ENCODE assay signal across 8 mouse cellular contexts in genomic region chr6:71270301-71271056, GRCm38 (mm10). TPM values are rescaled to one million over a fixed set of nuclear protein-coding genes. Genes with fewer than 3 reads are reported as not detected.
A peak's percentile ranks its signal among the peaks of the same experiment; 100 is the strongest.
DNase-seq lines count a peak whose midpoint lies in the region; ATAC-seq and TF ChIP-seq lines count a peak whose summit lies in the region.

No protein-coding gene starts in this region.

- peak overlapping the region; percentile 87 for H3K4me2 ChIP-seq in heart, embryonic 12.5 days
- peak overlapping the region; percentile 84 for H3K4me2 ChIP-seq in kidney, embryonic 16.5 days (replicated peaks; ENCODE audit: low read depth, low read length)
- peak overlapping the region; percentile 75 for H3K4me2 ChIP-seq in liver, postnatal 0 days (ENCODE audit: low read depth, low read length)
- H3K4me2 ChIP-seq in neural tube, embryonic 13.5 days: peak overlapping the region; percentile 72

- 17% methylated on average over 13 of the region's 14 CpGs for WGBS in heart, embryonic 12.5 days
- 20% methylated on average over 13 of the region's 14 CpGs for WGBS in kidney, embryonic 16.5 days
- 18% methylated on average over 13 of the region's 14 CpGs for WGBS in liver, postnatal 0 days (ENCODE audit: insufficient replicate concordance)
- 21% methylated on average over 14 of the region's 14 CpGs for WGBS in neural tube, embryonic 13.5 days

- TF ChIP-seq EP300 in liver, postnatal 0 days (IDR thresholded peaks at IDR 0.05; ENCODE audit: low read depth): no peak

- peak; percentile 53 to 79 for DNase-seq in adrenal gland, adult (ENCODE audit: inconsistent age in 2 of 2, low spot score in 1 of 2)
- DNase-seq in embryo, embryonic 10.5 days (ENCODE audit: low spot score): peak; percentile 77
- peak; percentile 73 for DNase-seq in liver, postnatal 0 days
- peak; percentile 34 for DNase-seq in thymus, postnatal 25 days

- peaks cover 25% of the 10 kb centered on the region for H3K79me2 ChIP-seq in C2C12 (ENCODE audit: control insufficient read depth, insufficient read depth)

- H3K27me3 ChIP-seq in C2C12 (ENCODE audit: control insufficient read depth, insufficient read depth, insufficient read length): no peaks in the 10 kb centered on the region
- no peaks in the 10 kb centered on the region for H3K27me3 ChIP-seq in heart, embryonic 12.5 days (replicated peaks)
- no peaks in the 10 kb centered on the region for H3K27me3 ChIP-seq in kidney, embryonic 16.5 days (ENCODE audit: insufficient read depth, low read length)
- H3K27me3 ChIP-seq in liver, postnatal 0 days (ENCODE audit: insufficient read depth, low read length): no peaks in the 10 kb centered on the region
- no peaks in the 10 kb centered on the region for H3K27me3 ChIP-seq in neural tube, embryonic 13.5 days

- H3K36me3 ChIP-seq in C2C12 (ENCODE audit: control insufficient read depth, insufficient read depth): no peaks in the 10 kb centered on the region
- H3K36me3 ChIP-seq in heart, embryonic 12.5 days: no peaks in the 10 kb centered on the region
- no peaks in the 10 kb centered on the region for H3K36me3 ChIP-seq in kidney, embryonic 16.5 days (ENCODE audit: insufficient read depth, low read length)
- no peaks in the 10 kb centered on the region for H3K36me3 ChIP-seq in liver, postnatal 0 days (replicated peaks; ENCODE audit: insufficient read depth, low read length)
- no peaks in the 10 kb centered on the region for H3K36me3 ChIP-seq in neural tube, embryonic 13.5 days

- TF ChIP-seq CTCF in C2C12 (IDR thresholded peaks at IDR 0.05; ENCODE audit: control insufficient read depth, insufficient read depth, insufficient read length): no peak
- no peak for TF ChIP-seq CTCF in liver, postnatal 0 days (IDR thresholded peaks at IDR 0.05; ENCODE audit: low read depth)

- peaks cover 27% of the 10 kb centered on the region for H3K4me1 ChIP-seq in heart, embryonic 12.5 days (replicated peaks)
- H3K4me1 ChIP-seq in kidney, embryonic 16.5 days (ENCODE audit: insufficient read depth, low read length): peaks cover 20% of the 10 kb centered on the region
- H3K4me1 ChIP-seq in liver, postnatal 0 days (ENCODE audit: insufficient read depth): peaks cover 28% of the 10 kb centered on the region
- peaks cover 18% of the 10 kb centered on the region for H3K4me1 ChIP-seq in neural tube, embryonic 13.5 days (replicated peaks)

- peak overlapping the region; percentile 98 for H3K27ac ChIP-seq in heart, embryonic 12.5 days (ENCODE audit: poor library complexity, severe bottlenecking)
- H3K27ac ChIP-seq in kidney, embryonic 16.5 days (ENCODE audit: low read length): peak overlapping the region; percentile 94
- H3K27ac ChIP-seq in liver, postnatal 0 days (ENCODE audit: low read depth): peak overlapping the region; percentile 98
- peak overlapping the region; percentile 97 for H3K27ac ChIP-seq in neural tube, embryonic 13.5 days (replicated peaks)

- H3ac ChIP-seq in C2C12 (ENCODE audit: control insufficient read depth, insufficient read length, low read depth): peak overlapping the region; percentile 6

- ATAC-seq in heart, embryonic 12.5 days (ENCODE audit: insufficient number of reproducible peaks, low FRiP score): peak; percentile 69
- peak; percentile 50 for ATAC-seq in kidney, embryonic 16.5 days (ENCODE audit: low FRiP score, low TSS enrichment)
- ATAC-seq in liver, postnatal 0 days: peak; percentile 46
- ATAC-seq in neural tube, embryonic 13.5 days (ENCODE audit: low read depth): peak; percentile 44

- no peak overlapping the region for H3K4me3 ChIP-seq in C2C12 (ENCODE audit: insufficient read depth, poor library complexity, severe bottlenecking)
- H3K4me3 ChIP-seq in heart, embryonic 12.5 days: peak overlapping the region; percentile 87
- H3K4me3 ChIP-seq in kidney, embryonic 16.5 days (ENCODE audit: low read length): peak overlapping the region; percentile 96
- H3K4me3 ChIP-seq in liver, postnatal 0 days (ENCODE audit: low read depth, low read length): peak overlapping the region; percentile 89
- peak overlapping the region; percentile 91 for H3K4me3 ChIP-seq in neural tube, embryonic 13.5 days

- H3K9me3 ChIP-seq in heart, embryonic 12.5 days (replicated peaks): no peaks in the 10 kb centered on the region
- H3K9me3 ChIP-seq in kidney, embryonic 16.5 days (ENCODE audit: low read length): no peaks in the 10 kb centered on the region
- no peaks in the 10 kb centered on the region for H3K9me3 ChIP-seq in liver, postnatal 0 days (ENCODE audit: low read length)
- no peaks in the 10 kb centered on the region for H3K9me3 ChIP-seq in neural tube, embryonic 13.5 days

- H3K79me3 ChIP-seq in C2C12 (ENCODE audit: low read depth): peaks cover 10% of the 10 kb centered on the region

- peak overlapping the region; percentile 61 for H3K9ac ChIP-seq in heart, embryonic 12.5 days
- peak overlapping the region; percentile 70 for H3K9ac ChIP-seq in kidney, embryonic 16.5 days (replicated peaks; ENCODE audit: low read length)
- H3K9ac ChIP-seq in liver, postnatal 0 days (replicated peaks): peak overlapping the region; percentile 60
- H3K9ac ChIP-seq in neural tube, embryonic 13.5 days: peak overlapping the region; percentile 65

TF ChIP-seq in C2C12, 6 proteins besides CTCF, POLR2A, EP300 and RAD21:
- no peak for TF ChIP-seq MYOD1 (IDR thresholded peaks at IDR 0.05; ENCODE audit: control insufficient read depth, insufficient read length, low read depth)
- no peak for TF ChIP-seq FOSL1 (IDR thresholded peaks at IDR 0.05; ENCODE audit: insufficient read depth, low read length, poor library complexity, severe bottlenecking)
- TF ChIP-seq MAX (IDR thresholded peaks at IDR 0.05): no peak
- no peak for TF ChIP-seq USF1 (IDR thresholded peaks at IDR 0.05; ENCODE audit: low read depth)
- no peak for TF ChIP-seq MYOG (IDR thresholded peaks at IDR 0.05; ENCODE audit: control insufficient read depth, extremely low read depth, insufficient read length)
- TF ChIP-seq CEBPB (IDR thresholded peaks at IDR 0.05; ENCODE audit: low read depth): no peak

RNA-seq across cellular contexts. Expression of gene Krcc1, which starts 1.0 kb away (rescaled TPM):
- 11.5 TPM for polyA plus RNA-seq in C2C12 (2012; fragmentation: generic; extraction: Trizol)
- polyA plus RNA-seq in heart, embryonic 12.5 days (2016; fragmentation: Nextera tagmentation; extraction: Ambion mirVana): 54.6 and 59.1 TPM in 2 replicates
- 52.9 and 58.4 TPM in 2 replicates for polyA plus RNA-seq in kidney, embryonic 16.5 days (2015; fragmentation: Nextera tagmentation; extraction: Ambion mirVana)
- 47.0 and 49.2 TPM in 2 replicates for polyA plus RNA-seq in liver, postnatal 0 days (2015; fragmentation: Nextera tagmentation; extraction: Ambion mirVana)
- polyA plus RNA-seq in neural tube, embryonic 13.5 days (2015; fragmentation: Nextera tagmentation; extraction: Ambion mirVana): 24.0 and 27.6 TPM in 2 replicates

RNA-seq across cellular contexts. Expression of gene Smyd1, which starts 51.6 kb away (rescaled TPM):
- polyA plus RNA-seq in C2C12 (2012; fragmentation: generic; extraction: Trizol): 7.1 TPM
- 110 and 113 TPM in 2 replicates for polyA plus RNA-seq in heart, embryonic 12.5 days (2016; fragmentation: Nextera tagmentation; extraction: Ambion mirVana)
- 0.65 and 0.72 TPM in 2 replicates for polyA plus RNA-seq in kidney, embryonic 16.5 days (2015; fragmentation: Nextera tagmentation; extraction: Ambion mirVana)
- polyA plus RNA-seq in liver, postnatal 0 days (2015; fragmentation: Nextera tagmentation; extraction: Ambion mirVana): 0.22 and 0.59 TPM in 2 replicates
- polyA plus RNA-seq in neural tube, embryonic 13.5 days (2015; fragmentation: Nextera tagmentation; extraction: Ambion mirVana): 1.2 and 1.7 TPM in 2 replicates

RNA-seq across cellular contexts. Expression of gene Cd8b1, which starts 52.1 kb away (rescaled TPM):
- polyA plus RNA-seq in C2C12 (2012; fragmentation: generic; extraction: Trizol): not detected
- not detected in 2 replicates for polyA plus RNA-seq in heart, embryonic 12.5 days (2016; fragmentation: Nextera tagmentation; extraction: Ambion mirVana)
- polyA plus RNA-seq in kidney, embryonic 16.5 days (2015; fragmentation: Nextera tagmentation; extraction: Ambion mirVana): 0.10 TPM in 1 of 2 replicates, not detected in the other
- polyA plus RNA-seq in liver, postnatal 0 days (2015; fragmentation: Nextera tagmentation; extraction: Ambion mirVana): 0.09 TPM in 1 of 2 replicates, not detected in the other
- not detected in 2 replicates for polyA plus RNA-seq in neural tube, embryonic 13.5 days (2015; fragmentation: Nextera tagmentation; extraction: Ambion mirVana)

Comparison
In these comparisons a context has a peak if more than half of its experiments do, and no peak if none do; other contexts are left out.
1. RNA of gene Smyd1, which starts 51.6 kb away (polyA plus RNA-seq): 110 to 113 TPM in heart, embryonic 12.5 days; 7.1 TPM in C2C12 (single experiment), 1.2 to 1.7 TPM in neural tube, embryonic 13.5 days, 0.65 to 0.72 TPM in kidney, embryonic 16.5 days and 0.22 to 0.59 TPM in liver, postnatal 0 days; every median in the first group is over 10 times any median in the second.
2. Peak in every context shown above with its lines, with median percentiles within 50 percentile points of each other: DNase-seq, ATAC-seq, H3K27ac ChIP-seq, H3K4me2 ChIP-seq and H3K9ac ChIP-seq.